Mouse (Mus musculus) liver, adult 2 months (tissue): ENCODE measurements at regions not wholly inside any gene's neighbourhood (a gene's known extent, or its start where the extent isn't known, plus 50 kb on each side); places are given as distances from the start of the nearest gene placed in this dataset.

Experiments
- DNase-seq: peaks from one replicate; pipeline ENCODE4 v3.0.0-alpha.2; 2011; ENCODE audit warnings: low read depth, low spot score; ENCODE audit errors: extremely low read depth
- H3K27ac ChIP-seq: fragments of 200-500 bp; replicated peaks from 2 replicates; pipeline ENCODE4 v1.5.1; 2012; ENCODE audit warnings: low read depth, mild to moderate bottlenecking, control low read depth, inconsistent platforms, low read length; ENCODE audit not compliant: insufficient read depth
- H3K27me3 ChIP-seq: fragments of 200-500 bp; 2 replicates; pipeline ENCODE4 v1.6.1; 2012; ENCODE audit warnings: mild to moderate bottlenecking, moderate library complexity, low read length, inconsistent platforms; ENCODE audit not compliant: control insufficient read depth, insufficient read depth
- H3K36me3 ChIP-seq: fragments of 200-500 bp; 2 replicates; pipeline ENCODE4 v1.6.1; 2012; ENCODE audit warnings: low read length, inconsistent platforms; ENCODE audit not compliant: control insufficient read depth, insufficient read depth
- H3K4me1 ChIP-seq: fragments of 200-500 bp; 2 replicates; pipeline ENCODE4 v1.6.1; 2011; ENCODE audit warnings: low read length; ENCODE audit not compliant: control insufficient read depth, insufficient read depth
- H3K4me3 ChIP-seq: fragments of 200-500 bp; 2 replicates; pipeline ENCODE4 v1.5.1; 2011; ENCODE audit warnings: low read depth, mild to moderate bottlenecking, control low read depth, low read length, moderate library complexity; ENCODE audit not compliant: insufficient read depth
- H3K79me2 ChIP-seq: fragments of 200-500 bp; 2 replicates; pipeline ENCODE4 v1.6.1; 2012; ENCODE audit warnings: inconsistent platforms, mild to moderate bottlenecking, low read length, moderate library complexity; ENCODE audit not compliant: control insufficient read depth, insufficient read depth
- H3K9ac ChIP-seq: fragments of 200-500 bp; 2 replicates; pipeline ENCODE4 v1.6.1; 2012; ENCODE audit warnings: low read depth, mild to moderate bottlenecking, control low read depth, inconsistent platforms, low read length
- CTCF ChIP-seq: fragments of 200-500 bp; IDR thresholded peaks from 2 replicates; pipeline ENCODE4 v1.5.1; 2011; ENCODE audit warnings: low read depth, low read length, control low read depth
- POLR2A ChIP-seq: fragments of 200-500 bp; IDR thresholded peaks from 2 replicates; pipeline ENCODE4 v1.6.1; 2011; ENCODE audit warnings: low read length, control low read depth; ENCODE audit not compliant: insufficient read depth; ENCODE audit errors: extremely low read depth
- WGBS: fragments of 180-500 bp; shearing (Covaris S2); methylation state at CpG from one replicate; pipeline ENCODE4 v1.1.7; 2018; 5-methylcytosine and 5-hydroxymethylcytosine counted together

DNA sequence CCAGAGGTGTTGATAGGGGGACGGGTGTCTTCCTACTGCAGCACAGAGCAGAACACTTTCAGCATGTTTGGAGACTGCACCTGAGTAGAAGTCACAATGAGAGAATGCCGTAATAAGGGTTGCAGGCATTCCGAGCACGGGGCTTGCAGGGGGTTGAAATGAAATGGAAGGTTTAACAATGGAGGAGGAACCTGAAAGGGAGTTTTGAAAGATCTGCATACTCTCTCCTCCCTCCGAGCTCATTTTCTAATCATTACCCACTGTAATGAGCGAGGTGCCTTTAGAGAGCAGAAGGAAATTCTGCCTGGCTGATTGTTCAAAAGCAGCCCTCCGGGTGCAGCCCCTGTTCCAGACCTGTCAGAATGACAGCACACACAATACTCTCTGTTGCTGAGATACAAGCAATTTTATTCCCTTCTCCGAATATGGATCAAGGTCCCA, 430.8 kb downstream of the Nsun3 start:
- DNase-seq, result no peak
- Histone ChIP-seq H3K4me1 (no peaks in the 10 kb centered on the region), H3K9ac (no peak overlapping the region), H3K27me3 (no peaks in the 10 kb centered on the region), H3K36me3 (no peaks in the 10 kb centered on the region), H3K27ac (no peak overlapping the region), H3K79me2 (no peaks in the 10 kb centered on the region), H3K4me3 (no peak overlapping the region)
- TF ChIP-seq POLR2A, result no peak
- no peak for TF ChIP-seq CTCF
- 62% methylated on average over 8 of the region's 8 CpGs for WGBS

- H3K9ac ChIP-seq, result no peak overlapping the region
- H3K27me3 ChIP-seq, result no peaks in the 10 kb centered on the region
- no peak for TF ChIP-seq POLR2A
- no peak for TF ChIP-seq CTCF
- no peak for DNase-seq
- no peaks in the 10 kb centered on the region for H3K36me3 ChIP-seq
- no peaks in the 10 kb centered on the region for H3K4me1 ChIP-seq
- WGBS, result 72% methylated on average over 5 of the region's 5 CpGs
- no peak overlapping the region for H3K4me3 ChIP-seq
- H3K27ac ChIP-seq, result no peak overlapping the region
- H3K79me2 ChIP-seq, result no peaks in the 10 kb centered on the region
Observed at GRCm38 (mm10) chr16:62327378-62328036, 459.1 kb downstream of the Nsun3 start.

- H3K27me3 ChIP-seq, result no peaks in the 10 kb centered on the region
- DNase-seq, result no peak
- no peak overlapping the region for H3K4me3 ChIP-seq
- H3K36me3 ChIP-seq, result no peaks in the 10 kb centered on the region
- H3K27ac ChIP-seq, result no peak overlapping the region
- 52% methylated on average over 3 of the region's 3 CpGs for WGBS
- no peaks in the 10 kb centered on the region for H3K79me2 ChIP-seq
- H3K4me1 ChIP-seq, result no peaks in the 10 kb centered on the region
- H3K9ac ChIP-seq, result no peak overlapping the region
- no peak for TF ChIP-seq POLR2A
- TF ChIP-seq CTCF, result no peak
Observed at GRCm38 (mm10) chr16:62325534-62326244, 460.9 kb downstream of the Nsun3 start.

- DNase-seq, result no peak
- Histone ChIP-seq H3K79me2 (no peaks in the 10 kb centered on the region), H3K9ac (no peak overlapping the region), H3K4me3 (no peak overlapping the region), H3K27ac (no peak overlapping the region), H3K4me1 (no peaks in the 10 kb centered on the region), H3K36me3 (no peaks in the 10 kb centered on the region), H3K27me3 (no peaks in the 10 kb centered on the region)
- TF ChIP-seq POLR2A, result no peak
- no peak for TF ChIP-seq CTCF
- 67% methylated on average over 1 of the region's 1 CpGs for WGBS
Observed at GRCm38 (mm10) chr16:62322809-62323208, 463.8 kb downstream of the Nsun3 start.

DNA sequence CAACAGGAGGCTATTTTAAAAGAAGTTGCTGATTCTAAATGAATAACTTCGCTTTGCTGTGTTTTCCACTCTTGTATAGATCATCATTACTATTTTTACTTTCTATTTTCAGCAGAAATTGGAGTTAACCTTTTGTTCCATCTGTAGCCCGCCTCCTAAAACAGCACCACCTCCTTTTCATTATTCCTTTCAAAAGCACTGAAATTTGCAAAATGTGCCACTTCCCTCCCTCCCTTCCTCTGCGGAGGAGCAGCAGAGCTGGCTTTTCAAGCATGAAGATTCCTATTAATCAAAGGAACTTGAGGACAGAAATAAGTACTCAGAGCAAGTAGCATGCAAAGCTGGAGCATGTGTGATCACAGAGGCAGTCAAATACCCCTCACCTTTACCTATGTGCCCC, 497.7 kb downstream of the Nsun3 start:
- Histone ChIP-seq H3K36me3 (no peaks in the 10 kb centered on the region), H3K9ac (no peak overlapping the region)

More for the DNA sequence above, 497.7 kb downstream of the Nsun3 start:
- no peak overlapping the region for H3K27ac ChIP-seq
- H3K79me2 ChIP-seq, result no peaks in the 10 kb centered on the region
- TF ChIP-seq CTCF (no peak), POLR2A (no peak)
- no peaks in the 10 kb centered on the region for H3K4me1 ChIP-seq
- DNase-seq, result no peak
- no peaks in the 10 kb centered on the region for H3K27me3 ChIP-seq
- WGBS, result 62% methylated on average over 3 of the region's 3 CpGs
- no peak overlapping the region for H3K4me3 ChIP-seq
